Mouse (Mus musculus) left cerebral cortex, adult 2 months (tissue): ENCODE measurements around the gene Stk19. TPM values are rescaled to one million over a fixed set of nuclear protein-coding genes. Genes with fewer than 3 reads are reported as not detected.
"Not testable (repeated sequence)": the region's sequence is repeated elsewhere in the genome, so short reads cannot be mapped to it uniquely, and the experiment has no call there.

Experiments
- DNase-seq, 2 experiments: peaks; one replicate each; pipeline ENCODE4 v3.0.0; 2021 to 2022; ENCODE audit warnings: low spot score in 2 of 2, mixed read lengths in 1 of 2; ENCODE audit errors: extremely low spot score in 1 of 2
- H3K27ac ChIP-seq: fragments of 200-600 bp; 2 replicates; pipeline ENCODE4 v1.8.1; 2022
- H3K4me3 ChIP-seq: fragments of 200-600 bp; 2 replicates; pipeline ENCODE4 v1.8.1; 2022
- CTCF ChIP-seq: fragments of 200-600 bp; IDR thresholded peaks from 2 replicates; pipeline ENCODE4 v1.8.1; 2022; ENCODE audit warnings: antibody characterized with exemption, mild to moderate bottlenecking, moderate library complexity
- intact Hi-C: fragments of 180-260 bp; cut with DNase I; formaldehyde crosslinking; loops from one replicate; pipeline ENCODE4 v1.15.1; 2025
- total RNA-seq, 2 experiments: library from RNA; stranded (reverse); gene quantifications; 2 replicates each; pipeline ENCODE4 v1.2.3; 2021

Stk19 gene
- total RNA-seq, 2 experiments from 2014 or later: 54.8 to 61.5 TPM

DNA sequence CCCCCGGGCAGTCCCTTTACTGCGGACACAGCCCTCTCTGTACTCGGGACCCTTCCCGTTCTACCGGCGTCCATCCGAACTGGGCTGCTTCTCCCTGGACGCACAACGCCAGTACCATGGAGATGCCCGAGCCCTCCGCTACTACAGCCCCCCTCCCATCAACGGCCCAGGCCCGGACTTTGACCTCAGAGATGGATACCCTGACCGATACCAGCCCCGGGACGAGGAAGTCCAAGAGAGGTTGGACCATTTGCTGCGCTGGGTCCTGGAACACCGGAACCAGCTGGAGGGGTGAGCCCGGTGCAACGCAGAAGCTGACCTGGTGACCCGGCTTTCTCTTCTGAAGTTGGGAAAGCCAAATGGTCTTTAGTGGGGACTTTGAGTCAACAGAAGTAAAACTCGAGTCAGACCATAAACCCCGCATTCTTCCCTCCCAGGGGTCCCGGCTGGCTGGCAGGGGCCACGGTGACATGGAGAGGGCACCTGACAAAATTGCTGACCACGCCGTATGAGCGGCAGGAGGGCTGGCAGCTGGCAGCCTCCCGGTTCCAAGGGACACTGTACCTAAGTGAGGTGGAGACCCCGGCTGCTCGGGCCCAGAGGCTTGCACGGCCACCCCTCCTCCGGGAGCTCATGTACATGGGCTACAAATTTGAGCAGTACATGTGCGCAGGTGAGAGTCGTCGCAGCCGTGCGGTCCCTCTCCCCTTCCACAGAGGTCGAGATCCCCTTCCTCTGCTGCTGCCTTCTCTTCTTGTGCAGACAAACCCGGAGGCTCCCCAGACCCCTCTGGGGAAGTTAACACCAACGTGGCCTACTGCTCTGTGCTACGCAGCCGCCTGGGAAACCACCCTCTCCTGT, 949 bp upstream of the Stk19 start:
- Histone ChIP-seq H3K4me3 (peak overlapping the region; percentile 68), H3K27ac (peak overlapping the region; percentile 82)
- no peak for DNase-seq
- intact Hi-C loops: loop anchor here (5.0 kb wide), 2 partner anchors 145 to 405 kb away; partner anchors contain the start of genes Ddx39b and Lsm2
- TF ChIP-seq CTCF: no peak

DNA sequence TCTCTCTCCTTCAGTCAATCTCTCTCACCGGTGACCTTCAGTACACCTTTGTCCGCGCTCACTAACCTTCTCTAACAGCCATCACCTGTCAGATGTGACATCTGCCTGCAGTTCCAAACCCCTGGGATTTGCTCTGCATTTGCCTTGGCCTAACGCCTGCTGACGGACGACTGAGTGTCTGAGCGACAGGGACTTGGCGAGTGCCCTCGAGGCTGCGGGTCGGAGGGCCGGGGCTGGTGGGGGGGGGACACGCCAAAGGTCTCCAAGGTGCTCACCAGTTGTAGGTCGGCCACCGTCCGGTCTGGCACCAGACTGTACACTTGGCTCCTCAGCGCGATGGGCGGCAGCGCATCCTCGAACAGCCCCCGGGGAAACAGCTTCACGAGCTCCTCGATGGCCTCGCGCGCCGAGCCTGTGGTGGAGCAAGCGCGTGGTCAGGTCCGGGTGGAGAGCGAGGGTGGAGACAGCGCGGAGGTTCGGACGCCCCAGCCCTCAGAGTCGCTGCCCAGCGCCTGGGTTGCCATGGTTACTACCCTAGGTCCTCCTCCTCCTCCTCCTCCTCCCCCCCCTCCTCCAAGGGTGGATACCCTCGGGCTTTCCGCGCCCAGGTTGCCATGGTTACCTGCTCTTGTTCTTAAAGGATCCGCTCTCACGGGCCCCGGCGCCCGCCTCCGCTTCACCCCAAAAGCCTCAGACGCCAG, 440 bp downstream of the Stk19 start:
- no peak for DNase-seq
- H3K4me3 ChIP-seq: peak overlapping the region; percentile 68
- no peak for TF ChIP-seq CTCF
- intact Hi-C loops: loop anchor here (1.0 to 5.0 kb wide), 3 partner anchors 14 to 406 kb away; partner anchors contain the start of genes Ddx39b, Lsm2, Nelfe and Skiv2l
- peak overlapping the region; percentile 82 for H3K27ac ChIP-seq

DNA sequence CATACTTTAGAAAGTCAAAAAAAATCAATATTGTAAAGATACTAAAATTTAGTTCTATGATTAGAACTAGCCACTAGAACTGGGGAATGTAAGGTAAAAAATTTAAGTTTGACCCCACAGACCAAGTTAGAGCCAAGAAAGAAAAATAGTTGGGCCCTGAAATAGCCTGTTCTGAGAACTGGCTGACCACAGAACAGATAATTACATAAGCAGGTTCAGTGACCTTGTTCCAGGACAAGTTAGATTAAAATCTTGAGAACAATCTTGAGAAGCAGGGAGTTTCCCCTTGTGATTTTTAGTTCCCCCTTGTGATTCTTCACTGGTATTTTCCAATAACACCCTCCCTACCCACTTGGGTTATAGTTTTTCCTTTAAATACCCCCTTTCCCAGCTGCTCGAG, 6.0 kb downstream of the Stk19 start:
- H3K4me3 ChIP-seq, DNase-seq, H3K27ac ChIP-seq, intact Hi-C loops: not testable (repeated sequence)

DNA sequence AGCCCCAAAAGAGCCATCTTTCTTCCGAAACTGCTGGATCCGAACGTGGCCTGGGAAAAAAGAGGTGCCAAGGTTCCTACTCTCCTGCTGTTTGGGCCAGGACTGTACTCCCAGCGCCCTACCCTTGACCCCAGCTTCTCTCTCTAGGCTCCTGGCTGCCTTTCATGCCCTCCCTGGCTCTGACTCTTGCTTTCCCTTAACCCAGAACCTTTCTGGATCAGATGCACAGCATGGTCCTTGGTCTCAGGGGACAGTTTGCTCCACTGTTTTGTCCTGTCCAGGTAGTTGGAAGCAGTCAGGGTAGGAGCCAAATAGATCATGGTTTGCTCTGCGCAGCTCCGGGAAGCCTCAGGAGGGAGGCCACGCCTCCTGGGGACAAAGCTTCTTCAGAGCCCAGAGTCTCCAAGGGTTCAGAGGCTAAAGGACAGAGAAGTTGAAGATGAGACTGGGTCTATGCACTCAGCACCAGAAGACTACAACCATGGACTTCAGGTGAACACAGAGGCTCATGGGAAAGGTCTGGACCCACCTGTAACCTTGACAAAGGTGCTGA, 21.9 kb downstream of the Stk19 start:
- no peak for TF ChIP-seq CTCF
- intact Hi-C loops: loop anchor here (5.0 kb wide), 1 partner anchor 163 kb away; no protein-coding TSS in a partner anchor
- H3K27ac ChIP-seq: no peak overlapping the region
- no peak overlapping the region for H3K4me3 ChIP-seq
- DNase-seq: no peak

DNA sequence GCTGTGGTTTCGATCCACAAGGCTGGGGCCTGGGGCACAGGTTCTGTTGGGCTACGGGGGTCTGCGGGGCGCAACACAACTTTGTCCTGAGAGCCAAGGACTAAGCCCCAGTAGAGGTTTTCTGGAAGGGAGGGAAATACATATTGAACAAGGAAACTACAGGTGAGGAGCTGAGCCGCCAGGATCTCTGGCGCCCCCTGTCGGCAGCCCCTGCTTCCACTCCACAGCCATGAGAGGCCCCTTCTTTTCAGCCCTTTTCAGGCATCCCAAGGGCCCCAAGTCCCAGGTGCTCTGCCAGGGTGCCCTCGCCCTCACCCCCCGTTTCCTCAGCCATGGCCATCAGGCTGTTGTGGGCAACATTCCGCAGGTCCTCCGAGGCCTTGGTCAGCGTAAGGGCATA, 23.0 kb downstream of the Stk19 start:
- intact Hi-C loops: loop anchor here (5.0 kb wide), 1 partner anchor 161 kb away; no protein-coding TSS in a partner anchor
- TF ChIP-seq CTCF: peak; percentile 82
- DNase-seq: peak; percentile 33 to 57
- not testable (repeated sequence) for H3K4me3 ChIP-seq, H3K27ac ChIP-seq

DNA sequence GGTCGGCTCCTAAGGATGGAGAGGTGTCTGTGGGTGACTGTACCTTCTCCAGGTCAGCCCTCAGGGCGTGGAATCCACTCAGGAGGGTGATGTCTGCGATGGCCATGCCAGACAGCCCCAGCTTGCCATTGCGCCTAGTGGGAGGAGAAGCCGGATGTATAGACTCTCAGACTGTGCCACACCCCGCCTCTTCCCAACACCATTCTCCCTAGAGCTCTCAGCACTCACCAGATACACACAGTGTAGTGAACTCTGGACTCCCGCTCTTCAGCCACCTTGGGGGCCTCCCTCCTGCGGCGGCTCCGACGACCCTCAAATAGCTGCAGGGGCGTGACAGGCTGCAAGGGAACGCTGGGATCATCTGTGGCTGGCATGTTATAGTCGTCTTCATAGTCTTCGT, 25.5 kb downstream of the Stk19 start:
- no peak overlapping the region for H3K4me3 ChIP-seq
- intact Hi-C loops: loop anchor here (5.0 kb wide), 1 partner anchor 159 kb away; no protein-coding TSS in a partner anchor
- no peak for DNase-seq
- H3K27ac ChIP-seq: no peak overlapping the region
- TF ChIP-seq CTCF: no peak

DNA sequence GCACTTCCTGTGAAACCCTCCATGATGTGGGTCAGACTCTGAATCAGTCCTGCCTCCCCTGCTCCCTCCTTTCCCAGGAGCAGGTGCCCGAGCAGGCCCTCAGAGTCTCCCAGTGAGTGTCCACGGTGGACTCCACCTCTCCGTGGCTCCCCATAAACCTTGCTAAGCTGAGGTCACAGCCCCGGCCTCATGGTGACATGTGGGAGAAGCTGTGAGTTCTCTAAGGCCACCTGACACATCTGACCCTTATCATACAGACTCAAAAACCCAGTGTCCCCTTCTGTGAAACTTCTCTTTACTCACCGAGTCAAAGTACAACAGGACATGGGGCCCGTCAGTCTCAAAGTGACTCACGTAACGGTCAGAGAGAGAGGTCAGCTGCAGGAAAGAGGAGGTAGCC, 25.9 kb downstream of the Stk19 start:
- not testable (repeated sequence) for H3K27ac ChIP-seq, DNase-seq, H3K4me3 ChIP-seq
- intact Hi-C loops: loop anchor here (5.0 kb wide), 1 partner anchor 159 kb away; no protein-coding TSS in a partner anchor

DNA sequence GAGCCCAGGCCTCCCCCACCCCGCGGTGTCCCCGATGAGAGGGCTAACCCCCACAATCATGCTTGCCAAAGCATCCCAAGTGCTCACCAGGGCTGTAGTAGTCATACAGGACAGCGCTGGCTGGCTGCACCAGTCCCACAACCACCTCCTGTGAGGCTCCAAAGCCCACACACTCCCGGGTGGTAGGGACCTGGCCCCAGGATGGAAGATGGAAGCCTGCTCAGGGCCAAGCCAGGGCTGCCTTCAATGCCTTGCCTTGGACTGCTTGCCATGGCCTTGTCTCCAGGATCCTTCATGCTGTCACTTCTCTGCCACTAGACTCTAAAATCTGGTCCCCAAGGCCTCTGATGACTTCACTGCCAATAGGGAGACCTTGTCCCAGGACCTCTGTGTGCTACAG, 26.3 kb downstream of the Stk19 start:
- H3K27ac ChIP-seq, DNase-seq, H3K4me3 ChIP-seq: not testable (repeated sequence)
- intact Hi-C loops: loop anchor here (5.0 kb wide), 1 partner anchor 158 kb away; no protein-coding TSS in a partner anchor

DNA sequence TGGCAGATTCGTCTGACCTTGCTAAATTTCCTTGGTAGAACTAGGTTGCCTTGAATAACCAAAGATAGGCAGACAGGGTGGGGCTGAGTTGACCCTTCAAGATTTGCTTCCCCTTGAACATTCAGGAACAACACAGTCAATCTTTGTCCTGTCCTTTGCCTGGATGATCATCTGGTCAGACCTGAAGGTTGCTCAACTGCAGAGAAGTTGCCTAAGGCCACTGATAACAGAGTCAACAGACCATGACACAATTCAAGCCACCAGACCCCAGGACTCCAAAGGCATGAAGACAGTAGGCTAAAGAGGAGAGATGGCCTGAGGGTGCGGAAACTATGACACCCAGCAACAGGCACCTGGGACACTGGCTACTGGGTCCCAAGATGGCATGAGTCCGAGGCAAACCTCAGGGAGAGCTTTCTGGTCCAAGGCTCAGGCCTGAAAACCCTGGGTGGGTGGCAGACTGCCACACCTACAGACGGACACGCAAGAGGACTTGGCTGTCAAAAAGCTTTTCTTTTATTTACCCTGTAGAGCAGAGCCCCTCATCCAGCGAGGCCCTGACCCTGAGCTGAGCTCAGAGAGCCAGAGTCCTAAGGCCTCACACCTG, 28.0 kb downstream of the Stk19 start:
- intact Hi-C loops: no loop called here
- no peak overlapping the region for H3K4me3 ChIP-seq
- TF ChIP-seq CTCF: no peak
- no peak for DNase-seq
- H3K27ac ChIP-seq: no peak overlapping the region

DNA sequence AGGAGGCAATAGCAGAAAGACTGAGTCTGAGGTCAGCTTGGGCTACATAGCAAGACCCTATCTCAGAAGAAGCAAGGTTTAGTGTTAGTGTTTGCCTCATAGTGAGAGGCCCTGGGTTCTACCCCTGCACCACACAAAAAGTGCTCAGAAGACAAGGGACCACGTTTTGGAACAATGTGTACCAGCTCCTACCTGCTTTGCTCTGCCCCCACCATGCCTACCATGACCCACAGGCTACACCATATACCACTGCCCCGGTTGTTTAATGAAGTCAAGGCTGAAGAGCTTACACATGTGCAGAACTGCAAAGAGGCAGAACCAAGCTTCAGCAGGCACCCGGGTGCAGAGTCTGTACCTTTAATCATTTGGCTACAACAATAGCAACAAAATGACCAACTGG, 29.6 kb downstream of the Stk19 start:
- TF ChIP-seq CTCF: no peak
- no peak overlapping the region for H3K4me3 ChIP-seq
- H3K27ac ChIP-seq: no peak overlapping the region
- intact Hi-C loops: no loop called here
- DNase-seq: no peak

DNA sequence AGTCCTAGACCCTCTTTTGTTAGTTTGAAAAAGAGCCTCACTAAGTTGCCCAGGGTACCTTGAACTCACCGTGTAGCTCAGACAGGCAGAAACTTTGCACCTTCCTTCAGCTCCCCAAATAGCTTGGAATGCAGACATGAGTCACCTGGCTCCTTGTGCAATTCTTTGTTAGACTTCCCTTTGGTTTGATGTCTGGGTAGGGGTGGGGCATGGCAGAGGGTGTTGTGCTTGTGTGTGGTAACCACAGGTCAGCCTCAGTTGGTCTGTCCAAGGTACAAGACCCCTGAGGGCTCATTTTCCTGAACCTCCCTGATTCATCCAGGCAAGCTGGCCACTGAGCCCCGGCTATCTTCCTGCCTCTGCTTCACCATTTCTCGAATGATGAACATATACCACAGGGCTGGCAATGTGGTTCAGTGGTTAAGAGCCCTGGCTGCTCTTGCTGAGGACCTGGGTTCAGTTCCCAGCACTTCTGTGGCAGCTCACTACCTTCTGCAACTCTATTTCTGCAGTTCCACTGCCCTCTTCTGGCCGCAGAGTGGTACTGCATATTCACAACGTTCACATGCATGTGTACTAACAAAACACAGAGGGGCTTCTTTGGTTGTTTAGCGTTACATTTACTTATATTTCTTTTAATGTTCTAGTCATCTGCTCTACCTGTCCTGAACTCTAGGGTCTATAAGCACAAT, 31.7 kb downstream of the Stk19 start:
- intact Hi-C loops: no loop called here
- no peak overlapping the region for H3K27ac ChIP-seq
- TF ChIP-seq CTCF: peak; percentile 41
- H3K4me3 ChIP-seq: no peak overlapping the region
- DNase-seq: no peak

DNA sequence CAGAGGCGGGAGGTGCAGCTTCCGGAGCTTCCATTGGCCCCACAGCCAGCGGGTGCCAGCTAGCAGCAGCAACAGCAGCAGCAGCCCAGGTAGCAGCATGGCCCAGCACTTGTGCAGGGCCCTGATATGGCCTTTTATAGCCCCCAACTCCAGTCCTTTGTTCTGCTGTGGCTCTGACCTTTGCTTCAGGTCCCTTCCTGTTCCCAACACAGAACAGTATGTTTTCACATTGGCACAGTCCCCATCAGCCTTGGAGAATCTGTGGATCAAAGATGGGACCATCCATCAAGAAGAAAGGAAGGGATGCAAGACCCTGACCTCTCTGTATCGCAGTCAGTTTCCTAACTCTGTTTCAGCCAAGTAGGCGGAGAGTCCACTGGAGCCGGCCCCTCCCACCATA, 32.4 kb downstream of the Stk19 start, which contains the start of gene Cyp21a1:
TSS of gene Cyp21a1 (minus strand) at position 261 of the 400 bp plus-strand sequence.
- DNase-seq, intact Hi-C loops, H3K4me3 ChIP-seq, H3K27ac ChIP-seq: not testable (repeated sequence)

DNA sequence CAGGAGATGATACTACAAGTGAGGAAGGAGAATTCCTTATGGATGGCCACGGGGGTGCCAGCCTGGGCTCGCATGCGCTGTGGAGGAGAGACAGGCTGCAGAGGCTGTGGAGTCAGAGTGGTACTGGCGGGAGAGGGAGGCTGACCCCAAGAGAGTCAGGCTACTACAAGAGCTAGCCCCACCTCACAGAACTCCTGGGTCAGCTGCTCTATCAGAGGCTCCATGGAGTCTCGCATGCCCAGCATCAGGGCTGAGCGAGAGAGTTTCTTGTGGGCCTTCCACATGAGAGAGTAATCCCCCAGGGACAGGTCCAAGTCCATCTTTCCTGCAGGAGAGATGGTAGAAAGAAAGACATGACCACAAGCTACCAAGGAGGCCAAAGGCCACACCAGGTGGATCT, 33.4 kb downstream of the Stk19 start:
- H3K4me3 ChIP-seq, DNase-seq, intact Hi-C loops, H3K27ac ChIP-seq: not testable (repeated sequence)

DNA sequence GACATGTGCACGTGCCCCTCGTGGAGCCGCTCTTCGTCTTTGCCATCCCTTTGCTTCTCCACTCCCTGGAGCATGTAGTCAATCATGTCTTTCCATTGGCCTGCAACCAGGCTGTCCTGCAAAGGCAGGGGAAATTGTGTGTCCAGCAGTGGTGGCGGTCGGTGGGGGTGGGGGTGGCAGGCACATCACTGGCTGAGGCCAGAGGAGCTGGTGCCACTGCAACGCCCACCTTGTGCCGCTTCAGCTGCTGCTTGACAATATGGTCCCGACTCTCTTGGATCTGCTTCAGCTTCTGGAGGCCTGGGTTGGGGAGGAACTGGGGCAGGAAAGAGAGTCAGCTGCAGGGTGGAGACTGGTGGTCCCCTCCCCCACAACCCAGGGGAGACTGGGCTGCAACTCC, 34.0 kb downstream of the Stk19 start:
- H3K4me3 ChIP-seq, H3K27ac ChIP-seq, intact Hi-C loops, DNase-seq: not testable (repeated sequence)

DNA sequence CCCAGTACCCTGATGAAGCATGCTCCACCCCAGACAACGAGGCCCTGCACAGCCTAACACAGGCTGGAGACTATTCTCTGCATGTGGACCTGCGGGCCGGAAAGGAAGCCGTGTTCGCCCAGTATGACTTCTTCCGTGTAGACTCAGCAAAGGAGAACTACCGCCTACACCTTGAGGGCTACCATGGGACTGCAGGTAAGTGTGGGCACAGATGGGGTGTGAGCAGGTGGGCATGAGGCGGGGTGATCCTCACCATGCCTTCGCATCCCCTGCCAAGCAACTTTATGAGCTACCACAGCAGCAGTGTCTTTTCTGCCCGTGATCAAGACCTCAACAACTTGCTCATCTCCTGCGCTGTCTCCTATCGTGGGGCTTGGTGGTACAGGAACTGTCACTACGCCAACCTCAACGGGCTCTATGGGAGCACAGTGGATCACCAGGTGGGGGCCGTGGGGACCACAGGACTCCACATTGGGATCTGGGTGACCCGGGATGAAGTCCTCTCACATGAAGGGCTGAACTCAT, 35.9 kb downstream of the Stk19 start:
- intact Hi-C loops, H3K4me3 ChIP-seq, H3K27ac ChIP-seq, DNase-seq: not testable (repeated sequence)
